Mouse (Mus musculus) megakaryocyte-erythroid progenitor cell, adult 5-6 weeks (primary cell): ENCODE measurements around the gene Arap2. TPM values are rescaled to one million over a fixed set of nuclear protein-coding genes. Genes with fewer than 3 reads are reported as not detected.

Experiments used
- ATAC-seq: replicated peaks from 2 replicates; pipeline ENCODE4 v1.8.0; 2016; ENCODE audit warnings: mild to moderate bottlenecking, inconsistent platforms; ENCODE audit not compliant: severe bottlenecking, poor library complexity, low FRiP score, low TSS enrichment
- total RNA-seq, 2 experiments: library from RNA; stranded (forward) in 1 of 2; stranded (reverse) in 1 of 2; fragments of 200-1000, 215-1000 nt in 1 of 2; fragments of >200 nt in 1 of 2; fragmentation: Nextera tagmentation in 1 of 2; gene quantifications; 2 replicates each; pipeline ENCODE4 v1.2.3; 2014 to 2017

The Arap2 gene
- total RNA-seq, 2 experiments from 2014 or later = 9.5 to 11.1 TPM

DNA sequence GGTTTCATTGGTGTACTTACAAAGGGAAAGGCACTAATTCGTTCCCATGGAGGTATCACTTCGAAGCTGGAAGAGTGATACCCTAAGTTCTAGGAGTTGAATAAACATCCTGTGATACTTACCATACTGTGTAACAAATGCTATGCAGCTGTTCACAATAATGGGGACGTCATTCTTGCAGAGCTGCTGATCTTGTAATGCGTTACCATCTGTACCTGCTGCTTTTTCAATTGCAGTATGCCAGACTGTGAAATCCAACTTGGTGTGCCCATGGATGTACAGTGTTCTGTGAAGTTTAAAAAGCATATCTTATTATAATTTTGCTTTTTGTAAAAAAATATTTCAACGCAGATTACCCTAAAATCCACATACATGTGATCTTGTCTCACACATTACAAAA is 112.0 kb downstream of the Arap2 start:
- no peak for ATAC-seq

DNA sequence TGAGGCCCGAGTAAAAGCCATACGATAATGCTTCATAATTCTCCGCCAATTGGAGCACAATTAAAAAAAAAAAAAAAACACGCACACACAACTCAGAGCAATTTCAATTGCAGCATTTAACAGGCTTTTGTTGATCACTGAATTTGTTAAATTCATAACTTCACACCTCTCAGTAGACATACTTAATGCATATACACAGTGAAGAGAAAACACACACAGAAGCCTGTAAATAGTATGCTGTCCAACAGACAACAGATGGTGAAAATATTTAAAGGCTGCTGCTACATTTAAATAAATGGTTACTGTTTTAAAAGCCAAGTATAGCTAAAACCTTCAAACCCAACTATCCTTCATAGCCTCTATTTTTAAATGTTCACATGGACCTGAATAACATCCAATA is 123.6 kb downstream of the Arap2 start:
- ATAC-seq = no peak

DNA sequence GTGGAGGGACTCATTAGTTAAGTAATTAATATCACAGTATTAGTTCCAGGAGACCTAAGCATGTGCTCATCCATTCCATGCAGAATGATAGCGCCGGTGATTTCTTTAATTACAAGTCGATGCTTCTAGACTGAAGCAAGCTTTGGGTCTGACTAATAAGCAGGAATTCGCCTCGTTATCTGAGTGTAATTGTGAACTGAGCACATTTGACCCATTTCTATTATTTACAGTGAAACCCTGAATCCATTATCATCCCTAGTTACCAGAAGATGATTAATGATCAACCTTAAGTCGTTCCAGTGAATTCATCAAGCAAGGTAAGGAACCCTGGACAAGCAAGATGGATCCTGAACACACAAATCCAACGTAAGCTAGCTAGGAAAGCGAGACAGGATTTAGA is 125.5 kb downstream of the Arap2 start:
- no peak for ATAC-seq

DNA sequence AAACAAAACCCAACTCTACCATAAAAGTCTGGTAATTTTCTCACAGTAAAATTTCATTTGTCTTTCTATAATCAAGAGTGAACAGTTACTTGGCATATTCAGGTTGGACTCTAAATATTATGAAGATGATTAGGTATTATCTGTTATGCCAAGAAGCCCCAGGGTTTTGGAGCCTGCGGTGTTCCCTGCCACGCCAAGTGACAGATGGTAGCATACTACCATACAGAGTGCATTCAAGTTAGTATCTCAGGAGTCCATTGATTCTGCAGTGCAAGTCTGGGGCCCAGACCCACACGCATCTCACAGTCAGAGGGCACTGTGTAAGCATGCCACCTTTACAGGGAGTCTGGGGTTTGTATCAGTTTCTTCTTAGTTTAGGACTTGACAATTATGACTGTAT is 129.6 kb downstream of the Arap2 start:
- ATAC-seq = no peak

DNA sequence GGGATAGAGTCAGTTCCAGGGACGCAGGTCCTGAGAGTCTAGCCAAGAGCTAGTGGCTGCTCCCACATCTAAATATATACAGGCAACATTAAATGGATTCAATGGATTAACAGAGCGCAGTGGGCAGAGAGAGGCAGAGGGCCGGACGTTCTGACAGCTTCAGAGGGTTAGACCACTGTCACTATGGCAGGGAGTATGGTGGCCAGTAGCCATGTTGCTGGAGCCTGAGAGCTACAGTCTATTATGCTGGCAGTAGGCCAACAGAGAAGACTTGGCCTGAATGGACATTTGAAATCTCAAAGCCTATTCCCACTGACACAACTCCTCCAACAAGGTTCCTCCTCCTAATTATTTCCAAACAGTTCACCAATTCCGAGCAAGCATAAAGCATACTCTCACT is 137.1 kb downstream of the Arap2 start:
- ATAC-seq = no peak

DNA sequence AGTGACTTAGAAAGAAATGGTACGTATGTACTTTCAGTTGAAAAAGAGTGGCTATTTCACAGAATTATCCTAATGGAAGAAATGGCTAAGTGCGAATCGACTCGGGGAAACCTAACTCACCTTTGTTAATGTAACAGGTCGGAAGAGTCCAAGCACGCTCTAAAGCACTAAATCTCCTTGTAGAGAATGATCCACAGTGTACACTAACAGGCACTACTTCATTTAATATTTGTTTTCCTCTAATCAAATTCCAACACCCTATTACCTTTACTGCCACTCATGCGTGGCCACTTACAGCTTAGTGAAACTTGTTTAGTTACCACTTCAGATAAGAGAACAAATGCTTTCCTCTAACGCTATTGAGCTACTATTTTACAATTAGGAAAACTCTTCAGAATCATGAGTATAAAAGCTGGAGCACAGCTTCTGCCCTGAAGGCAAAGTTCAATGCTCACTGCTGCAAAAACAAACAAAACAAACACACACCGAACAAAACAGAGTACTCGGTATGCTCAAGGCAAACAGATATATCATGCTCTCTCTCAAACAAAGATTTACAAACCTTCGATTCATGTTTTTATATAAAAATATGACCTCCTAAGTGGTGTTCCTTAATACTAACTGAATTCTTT is 143.0 kb downstream of the Arap2 start:
- no peak for ATAC-seq

DNA sequence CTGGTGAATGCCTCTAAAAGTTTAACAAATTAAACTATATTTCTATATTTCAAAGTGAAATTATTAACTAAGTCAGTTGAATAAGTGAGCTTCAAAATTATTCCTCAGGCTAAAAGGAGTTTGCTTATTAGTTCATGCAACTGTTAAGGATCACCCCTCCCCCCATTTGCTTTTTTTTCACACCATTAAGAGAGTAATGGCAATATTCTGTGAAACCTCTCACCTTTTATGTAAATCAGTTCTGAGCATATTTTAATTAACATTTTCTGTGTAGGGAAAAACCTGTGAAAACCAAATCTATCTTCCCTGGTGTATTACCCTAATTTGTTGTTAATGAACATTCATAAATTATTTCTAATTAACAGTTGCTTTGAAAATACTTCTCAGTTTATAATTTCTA is 147.7 kb downstream of the Arap2 start:
- ATAC-seq = no peak

DNA sequence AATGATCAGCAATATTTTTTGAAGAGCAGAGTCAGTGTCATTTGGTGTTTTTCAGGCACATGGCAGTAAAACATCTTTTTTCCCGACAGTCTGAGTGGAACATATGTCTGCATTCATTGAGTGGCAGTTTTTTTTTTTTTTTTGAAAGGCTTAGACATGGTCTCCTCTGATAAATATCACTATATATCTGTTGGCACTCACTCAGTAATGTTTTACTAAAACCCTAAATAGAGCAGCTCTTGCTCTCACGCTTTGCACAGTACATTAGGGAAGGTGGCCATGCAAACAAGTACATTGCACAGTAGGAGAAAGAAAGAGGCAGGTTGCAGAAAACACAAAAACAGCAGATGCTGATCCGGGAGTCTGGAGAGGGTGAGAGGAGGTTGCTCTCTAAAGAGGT is 154.0 kb downstream of the Arap2 start:
- no peak for ATAC-seq

DNA sequence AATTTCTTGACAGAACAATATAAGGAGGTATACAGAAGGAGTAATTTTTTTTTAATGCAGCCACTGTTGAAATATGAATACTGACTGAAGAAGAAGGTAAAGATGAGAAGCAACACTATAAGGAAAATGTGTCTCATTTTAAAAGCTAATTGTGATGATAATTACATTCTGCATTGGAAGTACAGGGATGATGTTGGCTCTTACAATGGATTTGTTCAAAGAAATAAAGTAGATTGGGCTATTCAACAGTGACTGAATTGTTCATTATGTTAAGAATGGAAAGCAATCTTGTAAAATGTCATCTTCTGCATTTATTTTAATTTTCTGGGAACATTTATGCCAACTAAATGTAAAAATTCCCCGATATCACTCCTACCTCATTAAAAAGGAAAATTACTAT is 178.6 kb downstream of the Arap2 start:
- no peak for ATAC-seq

DNA sequence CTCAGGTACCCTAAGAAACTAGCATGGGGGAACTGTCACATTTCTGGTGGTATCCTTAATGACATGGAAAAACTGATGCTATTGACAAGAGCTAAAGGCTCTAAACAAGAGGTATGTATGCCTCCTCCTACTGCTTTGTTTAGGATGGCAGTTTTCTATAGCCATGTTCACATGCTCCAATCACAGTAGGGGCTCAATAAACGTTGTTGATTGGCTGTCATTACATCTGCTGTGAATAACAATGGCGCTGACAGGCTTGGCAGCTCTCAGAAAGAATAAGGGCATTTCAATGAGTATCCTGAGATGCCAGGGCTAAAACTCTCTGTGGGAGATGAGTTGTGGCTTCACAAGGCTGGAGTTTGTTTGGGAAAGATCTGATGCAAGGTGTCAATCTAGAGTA is 183.3 kb downstream of the Arap2 start:
- ATAC-seq = no peak

DNA sequence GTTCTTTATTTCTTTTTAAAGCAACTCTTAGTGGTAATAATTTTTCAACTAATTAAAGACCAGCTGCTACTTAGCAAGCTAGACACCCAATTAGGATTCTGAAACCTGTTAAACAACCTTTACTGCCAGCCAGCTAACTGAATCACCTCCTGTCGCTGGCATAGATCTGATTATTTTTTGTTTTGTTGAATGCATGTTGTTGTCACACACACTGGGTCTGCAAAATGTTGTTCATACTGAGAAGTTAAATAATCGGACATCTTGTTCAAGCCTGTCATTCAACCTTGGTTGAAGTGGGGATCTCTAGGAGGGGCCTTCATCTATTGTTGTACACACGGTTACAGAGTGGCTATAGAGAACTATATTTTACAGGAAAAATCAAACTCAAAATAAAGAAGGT is 184.3 kb downstream of the Arap2 start:
- no peak for ATAC-seq

DNA sequence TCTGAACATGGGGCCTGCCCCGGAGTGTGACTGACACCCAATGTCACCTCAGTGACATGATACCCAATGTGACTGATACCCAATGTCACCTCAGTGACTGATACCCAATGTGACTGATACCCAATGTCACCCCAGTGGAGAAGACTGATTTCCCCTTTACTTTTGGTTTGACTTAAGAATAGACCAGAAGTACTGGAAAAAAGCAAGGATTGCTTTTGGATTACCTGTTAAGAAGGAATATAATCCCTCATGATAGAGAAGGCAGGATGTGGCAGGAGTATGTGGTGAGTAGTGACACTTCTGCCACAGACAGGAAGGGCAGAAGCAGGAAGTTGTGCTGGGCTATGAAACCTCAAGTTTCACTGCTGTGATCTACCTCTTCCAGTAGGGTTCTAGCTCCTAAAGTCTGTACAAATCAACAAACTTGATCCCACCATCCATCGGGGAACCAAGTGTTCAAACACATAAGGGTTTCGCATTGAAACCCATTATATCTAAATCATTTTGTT is 191.6 kb downstream of the Arap2 start:
- ATAC-seq = no peak

Other genes with a start within 250 kb of the Arap2 start
- not detected in 2 replicates for gene Dthd1, start 47.7 kb upstream of the Arap2 start, total RNA-seq (2014; fragmentation: Nextera tagmentation)
- gene Dthd1, start 47.7 kb upstream of the Arap2 start, total RNA-seq (2017) = not detected in 2 replicates